Mouse (Mus musculus) lung, postnatal 0 days (tissue): ENCODE data around the gene Wnt10a. TPM values are rescaled to one million over a fixed set of nuclear protein-coding genes. Genes with fewer than 3 reads are reported as not detected.
A peak's percentile ranks its signal among the peaks of the same experiment; 100 is the strongest.

Source experiments
- ATAC-seq: fragments of 200-750 bp; cut with Nextera tagmentation; 2 replicates; pipeline ENCODE4 v1.8.0; 2017; ENCODE audit warnings: moderate library complexity
- DNase-seq: peaks from one replicate; pipeline ENCODE4 v3.0.0-alpha.2; 2016; ENCODE audit warnings: low spot score
- H3K27ac ChIP-seq: fragments of 300-500 bp; sonication (generic); 2 replicates; pipeline ENCODE4 v1.5.1; 2014; ENCODE audit warnings: antibody characterized with exemption, mild to moderate bottlenecking, low read length, mixed read lengths
- H3K27me3 ChIP-seq: fragments of 300-500 bp; sonication (generic); replicated peaks from 2 replicates; pipeline ENCODE4 v1.6.1; 2014; ENCODE audit warnings: low read length, mixed read lengths; ENCODE audit not compliant: insufficient read depth
- H3K36me3 ChIP-seq: fragments of 300-500 bp; sonication (generic); 2 replicates; pipeline ENCODE4 v1.6.1; 2014; ENCODE audit warnings: low read length, mixed read lengths; ENCODE audit not compliant: insufficient read depth
- H3K4me1 ChIP-seq: fragments of 300-500 bp; sonication (generic); 2 replicates; pipeline ENCODE4 v1.6.1; 2014; ENCODE audit warnings: antibody characterized with exemption, low read depth, low read length, mixed read lengths; ENCODE audit not compliant: insufficient read depth
- H3K4me2 ChIP-seq: fragments of 300-500 bp; sonication (generic); replicated peaks from 2 replicates; pipeline ENCODE4 v1.6.1; 2014; ENCODE audit warnings: low read depth, mild to moderate bottlenecking, low read length, moderate library complexity, mixed read lengths
- H3K4me3 ChIP-seq: fragments of 300-500 bp; sonication (generic); 2 replicates; pipeline ENCODE4 v1.5.1; 2014; ENCODE audit warnings: low read depth, low read length
- H3K9ac ChIP-seq: fragments of 300-500 bp; sonication (generic); replicated peaks from 2 replicates; pipeline ENCODE4 v1.6.1; 2014; ENCODE audit warnings: low read depth, mild to moderate bottlenecking
- H3K9me3 ChIP-seq: fragments of 300-500 bp; sonication (generic); 2 replicates; pipeline ENCODE4 v1.6.1; 2016; ENCODE audit warnings: low read length, mixed read lengths
- CTCF ChIP-seq: IDR thresholded peaks from 2 replicates; pipeline ENCODE4 v1.5.1; 2016; ENCODE audit warnings: antibody characterized with exemption, mild to moderate bottlenecking
- EP300 ChIP-seq: IDR thresholded peaks from 2 replicates; pipeline ENCODE4 v1.6.1; 2016; ENCODE audit warnings: antibody characterized with exemption, mild to moderate bottlenecking, control low read depth
- WGBS: fragments of 180-500 bp; shearing (Covaris S2); extraction: QIAGEN DNeasy Blood & Tissue Kit; methylation state at CpG from one replicate; pipeline ENCODE4 v1.1.7; 2014; 5-methylcytosine and 5-hydroxymethylcytosine counted together
- polyA plus RNA-seq: library from polyadenylated mRNA; unstranded; fragments of >200 nt; fragmentation: Nextera tagmentation; extraction: Ambion mirVana; gene quantifications from 2 replicates; pipeline ENCODE4 v1.2.1, GENCODE M21; 2015

Gene Wnt10a
- polyA plus RNA-seq, 1 experiment from 2014 or later, result not detected

DNA sequence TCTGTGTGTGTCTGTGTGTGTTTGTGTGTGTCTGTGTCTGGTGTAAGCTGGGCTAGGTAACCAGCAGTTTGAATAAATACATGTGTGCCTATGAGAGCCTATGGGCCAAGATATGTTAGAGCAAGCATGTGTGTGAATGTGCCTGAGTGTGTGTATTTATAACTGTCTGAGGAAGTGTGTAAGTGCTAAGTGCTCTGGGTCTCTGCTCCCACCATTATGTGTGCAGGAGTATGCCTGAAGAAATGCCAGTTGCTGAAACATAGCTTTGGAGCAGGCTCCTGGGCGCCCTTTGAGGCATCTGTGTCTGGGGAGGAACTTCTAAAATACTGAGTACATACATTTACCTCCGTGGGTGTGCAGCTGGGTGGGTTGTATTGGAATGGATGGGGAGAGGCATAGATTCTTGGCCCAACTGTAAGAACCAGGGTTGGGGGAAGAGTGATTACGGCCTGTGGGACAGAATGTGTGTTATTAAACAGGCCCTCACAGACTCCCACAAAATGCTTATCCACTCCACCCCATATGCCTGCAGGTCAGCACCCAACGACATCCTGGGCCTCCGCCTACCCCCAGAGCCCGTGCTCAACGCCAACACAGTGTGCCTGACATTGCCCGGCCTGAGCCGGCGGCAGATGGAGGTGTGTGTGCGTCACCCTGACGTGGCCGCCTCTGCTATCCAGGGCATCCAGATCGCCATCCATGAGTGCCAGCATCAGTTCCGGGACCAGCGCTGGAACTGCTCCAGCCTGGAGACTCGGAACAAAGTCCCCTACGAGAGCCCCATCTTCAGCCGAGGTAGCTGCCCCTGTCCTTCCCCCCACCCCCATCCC lies 1.7 kb downstream of the Wnt10a start:
- Histone ChIP-seq H3K4me1 (no peaks in the 10 kb centered on the region), H3K4me3 (no peak overlapping the region), H3K9ac (no peak overlapping the region), H3K4me2 (no peak overlapping the region), H3K27me3 (peaks cover 79% of the 10 kb centered on the region), H3K27ac (no peak overlapping the region), H3K9me3 (no peaks in the 10 kb centered on the region), H3K36me3 (no peaks in the 10 kb centered on the region)
- no peak for DNase-seq
- ATAC-seq, result no peak
- TF ChIP-seq EP300 (no peak), CTCF (no peak)
- 14% methylated on average over 19 of the region's 19 CpGs for WGBS

GRCm38 (mm10) chr1:74794487-74795144 lies 3.3 kb downstream of the Wnt10a start:
- H3K9ac ChIP-seq, result no peak overlapping the region
- DNase-seq (no peak), ATAC-seq (no peak)
- TF ChIP-seq EP300 (no peak), CTCF (no peak)
- peaks cover 79% of the 10 kb centered on the region for H3K27me3 ChIP-seq
- no peaks in the 10 kb centered on the region for H3K36me3 ChIP-seq
- H3K4me2 ChIP-seq, result peak overlapping the region; percentile 19; the same call in 1 of the 2 replicates
- 2% methylated on average over 31 of the region's 38 CpGs for WGBS
- no peak overlapping the region for H3K27ac ChIP-seq
- no peak overlapping the region for H3K4me3 ChIP-seq
- H3K9me3 ChIP-seq, result no peaks in the 10 kb centered on the region
- no peaks in the 10 kb centered on the region for H3K4me1 ChIP-seq

- Histone ChIP-seq H3K9me3 (no peaks in the 10 kb centered on the region), H3K4me3 (no peak overlapping the region), H3K4me1 (no peaks in the 10 kb centered on the region), H3K4me2 (no peak overlapping the region), H3K9ac (no peak overlapping the region), H3K27me3 (peaks cover 81% of the 10 kb centered on the region), H3K27ac (no peak overlapping the region), H3K36me3 (no peaks in the 10 kb centered on the region)
- TF ChIP-seq CTCF, result no peak
- TF ChIP-seq EP300, result no peak
- 3% methylated on average over 7 of the region's 11 CpGs for WGBS
- ATAC-seq (no peak), DNase-seq (no peak)
Measured at GRCm38 (mm10) chr1:74795145-74795529, 3.8 kb downstream of the Wnt10a start.

DNA sequence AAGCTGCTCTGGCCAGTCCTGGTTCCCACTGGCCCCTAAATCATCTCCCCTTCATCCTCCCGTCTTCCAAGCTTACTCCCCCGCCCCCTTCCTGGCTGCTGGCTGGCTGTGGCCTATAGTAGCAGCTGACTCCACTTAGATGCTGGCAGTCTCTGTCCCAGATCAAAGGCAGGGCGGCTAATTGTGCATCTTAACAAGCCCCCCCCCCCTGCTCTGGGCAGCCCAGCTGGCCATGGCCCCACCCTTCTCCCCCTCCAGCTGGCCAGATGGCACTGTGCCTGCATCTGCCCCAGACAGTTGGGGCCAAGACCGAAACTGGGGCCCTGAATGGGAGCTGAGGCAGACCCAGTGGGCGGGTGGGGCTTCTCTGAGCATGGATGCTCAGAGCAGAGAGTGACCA lies 6.1 kb downstream of the Wnt10a start:
- H3K9me3 ChIP-seq, result no peaks in the 10 kb centered on the region; the same call in 1 of the 2 replicates
- no peak overlapping the region for H3K4me2 ChIP-seq
- H3K27ac ChIP-seq, result no peak overlapping the region
- no peaks in the 10 kb centered on the region for H3K4me1 ChIP-seq
- H3K4me3 ChIP-seq, result no peak overlapping the region
- H3K9ac ChIP-seq, result no peak overlapping the region
- WGBS, result 16% methylated on average over 5 of the region's 5 CpGs
- H3K27me3 ChIP-seq, result peaks cover 80% of the 10 kb centered on the region
- TF ChIP-seq CTCF, result no peak
- TF ChIP-seq EP300, result no peak
- H3K36me3 ChIP-seq, result no peaks in the 10 kb centered on the region
- ATAC-seq (0 out of 2 replicates have a peak, but pooled peaks have one; percentile 14), DNase-seq (no peak)

GRCm38 (mm10) chr1:74800424-74800888 lies 9.1 kb downstream of the Wnt10a start:
- Histone ChIP-seq H3K27me3 (peaks cover 85% of the 10 kb centered on the region), H3K4me1 (no peaks in the 10 kb centered on the region)

DNA sequence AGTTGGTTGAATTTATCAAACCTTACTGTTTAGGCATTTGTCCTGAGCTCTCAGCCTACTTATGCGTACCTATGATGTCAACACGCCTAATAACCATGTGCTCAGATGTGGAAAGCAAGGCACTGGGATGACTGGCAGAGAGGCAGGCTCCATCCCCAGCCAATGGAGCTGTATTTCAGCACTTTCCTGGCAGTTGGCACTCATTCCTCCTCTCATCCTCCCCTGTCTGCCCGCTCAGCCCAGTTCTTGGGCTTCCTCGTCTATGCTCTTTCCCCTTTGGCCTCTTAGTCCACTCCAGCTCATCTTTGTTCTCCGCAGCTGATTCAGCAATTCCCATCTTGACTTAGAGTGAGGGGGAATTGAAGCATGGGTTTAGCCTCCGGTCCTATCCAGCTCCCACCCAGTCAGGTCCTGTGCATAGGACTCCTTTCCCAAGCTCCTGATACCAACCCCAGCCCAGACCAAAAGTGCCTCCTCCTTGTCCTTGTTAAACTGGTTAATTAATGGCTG lies 10.4 kb downstream of the Wnt10a start:
- Histone ChIP-seq H3K9me3 (no peaks in the 10 kb centered on the region; the same call in 1 of the 2 replicates), H3K4me2 (no peak overlapping the region), H3K36me3 (no peaks in the 10 kb centered on the region), H3K4me1 (0 out of 2 replicates have a peak, but pooled peaks cover 2% of the 10 kb centered on the region), H3K27ac (no peak overlapping the region), H3K27me3 (peaks cover 91% of the 10 kb centered on the region), H3K4me3 (no peak overlapping the region), H3K9ac (no peak overlapping the region)
- no peak for ATAC-seq
- WGBS, result 22% methylated on average over 6 of the region's 6 CpGs
- TF ChIP-seq CTCF (no peak), EP300 (no peak)
- DNase-seq, result no peak

More at GRCm38 (mm10) chr1:74800424-74800888, 9.1 kb downstream of the Wnt10a start:
- ATAC-seq (no peak), DNase-seq (no peak)
- Histone ChIP-seq H3K4me3 (no peak overlapping the region), H3K36me3 (no peaks in the 10 kb centered on the region), H3K4me2 (peak overlapping the region; percentile 19; the same call in 1 of the 2 replicates), H3K27ac (no peak overlapping the region), H3K9me3 (no peaks in the 10 kb centered on the region; the same call in 1 of the 2 replicates), H3K9ac (no peak overlapping the region)
- whole genome bisulfite sequencing, result under 1% methylated on average over 28 of the region's 29 CpGs
- TF ChIP-seq EP300, result no peak
- no peak for TF ChIP-seq CTCF
